Mouse (Mus musculus): Measurements from ENCODE around the gene Zfp760.
"Not testable (repeated sequence)": the region's sequence is repeated elsewhere in the genome, so short reads cannot be mapped to it uniquely, and the experiment has no call there.

Zfp760 gene

DNA sequence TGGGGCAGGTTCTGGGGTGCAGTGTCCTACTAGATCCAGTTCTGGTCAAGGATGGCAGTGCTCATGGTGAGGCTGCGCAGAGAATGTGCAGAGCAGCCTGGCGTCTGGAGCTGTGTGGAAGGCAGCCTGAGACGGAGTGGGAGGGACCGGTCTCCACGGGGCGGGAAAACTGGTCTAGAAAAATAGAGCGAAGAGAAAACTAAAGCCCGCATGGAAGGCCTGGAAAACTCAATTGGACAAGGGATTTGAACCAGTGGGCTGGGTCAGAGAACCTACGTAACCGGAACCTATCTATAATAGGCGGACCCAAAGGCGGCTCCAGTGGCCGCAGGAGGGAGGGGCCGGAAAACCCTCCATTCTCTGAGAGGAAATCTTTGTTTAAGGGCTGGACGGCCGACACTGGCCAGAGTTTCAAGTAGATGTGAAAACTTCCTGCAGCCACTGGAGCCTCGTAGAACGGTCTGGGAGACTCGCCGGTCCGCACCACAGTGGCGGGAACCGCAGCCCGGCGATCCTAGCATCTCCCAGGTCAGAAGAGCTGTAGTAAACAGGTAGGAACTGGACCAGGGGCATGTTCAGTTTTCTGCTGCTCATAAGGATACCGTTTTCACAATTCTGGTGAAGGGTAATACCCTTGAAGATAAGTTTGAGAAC is at the start of gene Zfp760:
TSS of gene Zfp760 (plus strand) at position 399 of the 654 bp plus-strand sequence.
- DNase-seq (ENCODE audit: low spot score): peak; percentile 91

GRCm38 (mm10) chr17:21678826-21679225 is 28.7 kb upstream of the Zfp760 start:
- not testable (repeated sequence) for DNase-seq (ENCODE audit: low spot score)

DNA sequence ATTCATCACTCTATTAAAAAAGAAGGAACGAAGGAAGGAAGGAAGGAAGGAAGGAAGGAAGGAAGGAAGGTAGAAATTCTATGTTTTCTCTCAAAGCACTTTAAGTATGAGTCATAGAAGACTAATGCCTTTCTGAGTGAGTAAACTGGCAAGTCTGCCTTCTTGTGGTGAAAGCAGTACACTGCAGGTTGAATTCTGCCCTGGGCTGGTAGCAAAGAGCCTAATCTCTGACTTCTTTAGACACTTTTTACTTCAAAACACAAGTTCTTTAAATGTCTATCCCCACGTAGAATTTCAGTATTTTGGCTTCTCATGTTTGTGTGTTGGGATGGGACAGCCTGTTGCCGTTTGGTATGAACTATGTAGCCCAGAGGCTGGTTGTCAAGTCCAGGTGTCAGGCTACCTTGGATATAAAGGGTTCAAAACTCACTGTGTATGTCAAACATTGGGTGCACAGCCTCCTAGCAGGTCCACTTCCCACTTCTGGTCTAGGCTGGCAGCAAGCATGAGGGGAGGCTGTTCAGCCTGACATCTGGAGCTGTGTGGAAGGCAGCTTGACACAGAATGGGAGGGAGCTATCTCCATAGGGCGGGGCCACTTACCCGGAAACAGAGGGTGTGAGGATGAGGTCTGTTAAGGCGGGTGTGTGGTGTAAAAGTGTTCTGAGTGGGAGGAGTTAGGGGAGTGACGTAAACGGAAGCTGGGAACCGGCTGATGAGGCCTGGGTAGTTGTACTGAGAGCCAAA is 28.1 kb upstream of the Zfp760 start:
- peak; percentile 98 for DNase-seq (ENCODE audit: low spot score)

DNA sequence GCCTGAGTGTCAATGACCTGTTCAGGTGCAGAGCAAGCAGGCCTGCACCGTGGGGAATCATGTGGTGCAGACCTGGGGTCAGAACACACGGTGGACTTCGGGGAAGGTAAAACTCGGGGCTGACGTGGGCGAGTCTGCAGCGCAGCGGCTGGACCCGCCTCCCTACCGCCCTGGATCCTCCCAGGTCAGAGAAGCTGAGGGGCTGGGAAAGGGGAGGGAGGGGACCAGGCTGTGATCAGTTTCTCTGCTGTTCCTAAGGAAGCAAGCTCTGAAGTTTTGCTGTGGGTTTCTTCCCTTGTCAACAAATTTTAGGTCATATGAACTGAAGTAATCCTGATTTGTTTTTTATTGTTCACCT is 27.5 kb upstream of the Zfp760 start:
- not testable (repeated sequence) for DNase-seq (ENCODE audit: low spot score)

- DNase-seq (ENCODE audit: low spot score): no peak
Observed at GRCm38 (mm10) chr17:21691560-21691959, 16.0 kb upstream of the Zfp760 start, which contains the start of gene Gm10226. Gene Gm10226, plus strand, starts transcription at chr17:21691860.

GRCm38 (mm10) chr17:21693342-21693741 is 14.2 kb upstream of the Zfp760 start:
- no peak for DNase-seq (ENCODE audit: low spot score)

- DNase-seq (ENCODE audit: low spot score): no peak
Observed at GRCm38 (mm10) chr17:21696073-21696472, 11.5 kb upstream of the Zfp760 start.

DNA sequence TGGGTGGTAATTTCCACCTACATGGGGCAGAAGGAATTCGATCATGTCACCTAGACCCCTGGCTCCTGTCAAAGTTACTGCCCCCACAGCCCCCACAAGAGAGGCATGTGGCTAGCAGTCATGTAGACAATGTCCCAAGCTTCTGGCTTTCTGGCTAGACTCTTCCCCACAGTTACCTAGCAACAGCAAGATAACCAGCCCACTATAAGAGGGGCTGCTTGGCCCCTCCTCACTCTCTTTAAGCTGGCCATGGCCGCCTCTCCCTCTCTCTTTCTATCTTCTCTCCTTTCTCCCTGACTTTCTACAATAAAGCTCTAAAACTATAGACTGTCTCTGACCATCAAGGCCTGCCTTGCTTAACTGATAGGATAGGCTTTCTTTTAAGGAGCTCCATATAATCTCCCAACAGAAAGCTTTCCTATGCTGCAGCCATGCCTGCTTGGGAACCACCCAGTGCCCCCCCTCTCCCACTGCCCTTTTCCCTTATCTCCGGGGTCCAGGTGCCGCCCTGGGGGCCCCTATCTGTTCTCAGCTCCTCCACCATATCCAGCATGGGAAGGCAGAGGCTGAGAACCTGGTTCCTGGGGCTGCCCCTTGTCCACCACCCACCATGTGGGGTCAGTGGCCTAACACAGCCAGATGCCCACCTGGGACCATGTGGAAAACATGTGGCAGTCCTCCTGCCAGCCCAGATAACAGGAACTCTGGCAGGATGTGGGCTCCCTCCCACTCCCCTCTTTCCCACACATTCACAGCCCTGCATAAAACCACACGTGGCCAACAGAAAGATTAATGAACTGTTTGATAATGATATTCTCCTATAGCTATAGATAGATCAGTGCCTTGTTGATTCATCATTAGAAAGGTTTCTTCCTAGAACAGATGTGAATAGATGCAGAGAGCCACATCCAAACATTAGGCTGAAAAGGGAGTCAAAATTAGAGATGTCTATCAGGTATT is 5.0 kb upstream of the Zfp760 start:
- no peak for DNase-seq (ENCODE audit: low spot score)

- DNase-seq (ENCODE audit: low spot score): no peak
Observed at GRCm38 (mm10) chr17:21703414-21703813, 4.1 kb upstream of the Zfp760 start.

DNA sequence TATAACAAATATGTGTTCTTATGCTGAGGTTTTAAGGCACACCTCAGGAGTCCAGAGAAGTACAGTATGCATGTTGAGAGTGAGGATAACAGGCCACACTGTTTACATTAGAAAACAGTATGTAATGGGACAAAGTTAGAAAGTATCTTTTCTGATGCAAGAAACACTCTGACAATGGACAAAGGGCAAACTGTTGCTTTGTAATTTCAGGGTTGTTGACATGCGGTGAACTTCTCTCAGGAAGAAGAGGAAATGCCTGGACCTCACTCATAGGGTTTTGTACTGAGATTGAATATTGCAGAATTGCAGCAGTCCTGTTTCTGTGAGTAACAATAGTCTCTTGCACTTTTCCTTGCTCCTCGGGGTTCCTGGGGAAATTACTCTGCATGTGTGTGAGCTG is 860 bp downstream of the Zfp760 start:
- DNase-seq (ENCODE audit: low spot score): peak; percentile 46

DNA sequence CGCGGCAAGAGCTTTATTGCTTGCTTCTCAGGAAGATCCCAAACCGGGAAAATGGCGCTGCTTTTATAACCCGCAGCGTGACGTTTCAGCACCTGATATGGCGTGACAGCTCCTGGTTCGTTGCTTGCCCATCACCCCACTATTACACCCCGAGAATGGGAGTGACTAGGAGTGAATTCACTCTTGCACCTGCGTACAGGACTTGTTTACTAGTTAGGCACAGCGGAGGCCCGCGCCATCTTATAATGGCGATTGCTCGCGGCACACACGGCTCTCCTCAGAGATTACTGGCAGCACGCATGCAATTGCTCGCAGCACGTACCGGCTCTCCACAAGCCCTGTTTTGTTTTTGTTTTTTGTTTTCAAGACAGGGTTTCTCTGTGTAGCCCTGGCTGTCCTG is 23.0 kb downstream of the Zfp760 start, which contains the start of gene Zfp229:
TSS of gene Zfp229 (plus strand) at position 301 of the 400 bp plus-strand sequence.
- not testable (repeated sequence) for DNase-seq (ENCODE audit: low spot score)

- no peak for DNase-seq (ENCODE audit: low spot score)
Observed at GRCm38 (mm10) chr17:21733049-21733448, 25.5 kb downstream of the Zfp760 start.

DNA sequence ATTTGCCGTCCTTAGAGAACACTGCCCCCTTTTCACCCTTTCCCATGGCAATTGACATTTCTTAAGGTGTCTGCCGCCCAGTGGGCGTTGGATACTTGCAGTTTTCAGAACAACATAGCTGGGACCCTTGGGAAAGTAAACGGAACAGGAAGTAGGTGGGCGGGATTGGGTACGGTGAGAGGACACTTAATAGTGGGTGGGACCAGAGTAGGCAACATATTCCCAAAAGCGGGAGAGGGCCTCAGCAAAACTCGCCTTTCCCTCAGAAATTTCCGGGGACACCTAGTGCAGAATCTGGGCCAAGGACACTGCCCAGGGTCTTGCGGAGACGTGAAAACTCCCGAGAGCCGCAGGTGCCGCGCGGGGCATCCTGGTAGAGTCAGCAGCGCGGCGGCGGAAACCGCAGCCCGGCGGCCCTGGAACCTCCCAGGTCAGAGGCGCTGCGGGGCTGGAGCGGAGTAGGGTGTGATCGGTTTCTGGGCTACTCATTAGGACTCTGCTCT is 26.0 kb downstream of the Zfp760 start:
- peak; percentile 94 for DNase-seq (ENCODE audit: low spot score)

GRCm38 (mm10) chr17:21752791-21753190 is 45.2 kb downstream of the Zfp760 start:
- no peak for DNase-seq (ENCODE audit: low spot score)

DNA sequence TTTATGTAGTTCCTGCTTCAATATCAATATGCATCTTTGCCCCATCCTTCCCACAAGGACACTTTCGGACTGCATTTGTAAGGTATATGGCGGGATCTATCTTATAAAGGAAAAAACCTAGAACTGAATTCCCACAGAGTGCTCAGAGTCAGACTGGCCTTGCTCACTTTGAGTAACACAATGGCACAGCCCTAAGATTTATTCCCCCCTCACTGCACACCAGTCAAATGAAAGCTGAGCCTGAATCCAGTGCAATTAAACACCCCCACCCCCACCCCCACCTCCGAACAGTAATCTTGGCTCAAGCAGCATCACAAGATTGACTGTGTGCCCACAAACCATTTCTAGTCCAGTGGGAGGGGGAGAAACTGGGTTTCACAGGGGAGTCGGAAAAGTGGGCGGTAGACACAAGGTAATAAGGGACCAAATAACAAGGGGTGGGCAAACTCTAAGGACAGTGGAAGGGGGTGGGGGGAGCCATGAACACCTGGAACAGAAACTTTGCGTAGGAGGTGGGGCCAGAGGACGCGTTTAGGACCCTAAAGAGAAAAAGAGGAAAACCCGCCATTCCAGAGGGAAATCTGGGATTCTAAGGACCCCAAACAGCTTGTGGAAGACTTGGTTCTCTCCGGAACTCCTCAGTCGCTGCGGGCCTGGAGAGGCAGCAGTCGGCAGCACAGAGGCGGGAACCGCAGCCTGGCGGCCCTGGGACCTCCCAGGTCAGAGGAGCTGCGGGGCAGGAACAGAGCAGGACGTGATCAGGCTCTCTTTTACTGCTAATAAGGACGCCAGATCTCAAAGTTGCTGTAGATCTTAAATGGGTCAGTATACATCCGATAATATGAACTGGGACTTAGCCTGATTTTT is 46.0 kb downstream of the Zfp760 start:
- DNase-seq (ENCODE audit: low spot score): no peak

GRCm38 (mm10) chr17:21770336-21770735 is 62.8 kb downstream of the Zfp760 start:
- DNase-seq (ENCODE audit: low spot score): no peak

All from adipocyte (in vitro differentiated cells).